Mouse (Mus musculus): ENCODE measurements at regions not wholly inside any gene's neighbourhood (a gene's known extent, or its start where the extent isn't known, plus 50 kb on each side); places are given as distances from the start of the nearest gene placed in this dataset.

DNA sequence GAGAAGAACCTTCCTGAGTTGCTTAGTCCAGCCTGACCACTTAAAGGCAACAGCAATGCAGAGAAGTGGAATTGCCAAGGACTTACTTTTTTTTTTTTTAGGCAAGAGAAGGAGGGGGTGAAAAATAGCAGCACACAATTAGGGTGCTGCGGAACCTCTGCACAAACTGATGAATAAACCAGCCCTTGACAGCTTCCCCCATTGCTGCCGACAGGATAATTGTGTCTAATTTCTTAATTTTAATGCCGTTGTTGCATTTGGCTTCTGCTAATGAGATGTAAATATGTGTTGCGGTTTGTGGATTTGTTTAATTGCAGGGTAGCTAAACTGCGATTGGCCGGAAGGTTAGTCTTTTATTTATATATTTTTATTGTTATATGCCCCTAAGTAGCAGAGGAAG, 157.5 kb upstream of the B3gat1 start:
- no peak for TF ChIP-seq ZNF384 (IDR thresholded peaks at IDR 0.05; ENCODE audit: low read depth, low read length)
- no peak for TF ChIP-seq MAFK (IDR thresholded peaks at IDR 0.05; ENCODE audit: insufficient read depth, low read depth, low read length)
- TF ChIP-seq ZC3H11A (IDR thresholded peaks at IDR 0.05; ENCODE audit: borderline replicate concordance, low read depth, low read length): no peak
- TF ChIP-seq CHD2 (IDR thresholded peaks at IDR 0.05; ENCODE audit: low read depth, low read length): no peak
- TF ChIP-seq HCFC1 (IDR thresholded peaks at IDR 0.05; ENCODE audit: borderline replicate concordance, insufficient read depth, low read length): no peak

Data from ES-E14 (cell line).